Mouse (Mus musculus): ENCODE measurements around the gene Shroom1.

The Shroom1 gene

DNA sequence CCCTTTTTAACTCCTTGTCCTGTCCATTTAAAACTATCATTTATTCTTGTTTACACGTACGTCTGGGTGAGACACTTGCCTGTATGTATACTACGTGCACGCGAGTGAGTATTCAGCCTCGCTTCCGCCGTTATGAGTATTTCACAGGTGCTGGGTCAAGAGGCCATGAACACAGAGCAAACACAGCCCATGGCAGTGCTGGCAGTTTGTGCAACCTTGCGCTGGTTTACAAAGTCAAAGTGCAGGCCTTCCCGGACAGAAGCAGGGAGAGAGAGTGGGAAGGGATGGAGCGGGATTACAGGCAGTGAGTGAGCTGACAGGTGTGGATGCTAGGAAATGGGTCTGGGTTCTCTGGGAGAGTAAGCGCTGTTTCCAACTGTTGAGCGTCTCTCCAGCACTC is 10.8 kb upstream of the Shroom1 start:
- in situ Hi-C loops (cut with MboI), result no loop called here

DNA sequence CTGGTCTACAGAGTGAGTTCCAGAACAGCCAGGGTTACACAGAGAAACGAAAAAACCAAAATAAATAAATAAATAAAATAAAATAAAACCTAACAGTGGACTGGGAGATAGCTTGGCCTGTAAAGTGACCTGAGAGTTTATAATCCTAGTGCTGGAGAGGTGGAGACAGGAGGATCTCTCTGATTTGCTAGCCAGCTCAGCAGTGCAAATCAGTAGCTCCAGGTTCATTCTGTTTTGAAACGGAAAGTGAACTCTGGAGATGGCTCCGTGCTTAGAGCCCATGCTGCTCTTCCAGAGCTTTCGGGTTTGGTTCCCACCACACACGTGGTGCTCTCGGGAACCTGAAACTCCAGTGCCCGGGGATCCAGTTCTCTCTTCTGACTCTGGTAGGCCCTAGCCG is 9.0 kb upstream of the Shroom1 start:
- in situ Hi-C loops (cut with MboI), result no loop called here

DNA sequence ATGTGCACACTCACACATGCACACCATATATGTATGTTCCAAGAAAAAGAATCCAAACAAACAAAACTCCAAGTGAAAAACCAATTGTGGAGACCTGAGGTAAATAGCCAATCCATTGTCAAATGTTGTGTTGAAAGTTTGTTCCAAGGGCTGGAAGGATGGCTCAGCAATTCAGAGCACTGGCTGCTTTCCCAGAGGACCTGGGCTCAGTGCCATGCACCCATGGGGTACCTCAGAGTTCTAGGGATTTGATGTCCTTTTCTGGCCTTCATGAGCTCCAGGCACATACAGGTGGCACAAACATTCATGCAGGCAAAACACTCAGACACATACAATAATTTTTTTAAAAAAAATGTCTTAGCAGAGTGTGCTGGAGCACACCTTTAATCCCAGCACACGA is 8.5 kb upstream of the Shroom1 start:
- in situ Hi-C loops (cut with MboI), result no loop called here

DNA sequence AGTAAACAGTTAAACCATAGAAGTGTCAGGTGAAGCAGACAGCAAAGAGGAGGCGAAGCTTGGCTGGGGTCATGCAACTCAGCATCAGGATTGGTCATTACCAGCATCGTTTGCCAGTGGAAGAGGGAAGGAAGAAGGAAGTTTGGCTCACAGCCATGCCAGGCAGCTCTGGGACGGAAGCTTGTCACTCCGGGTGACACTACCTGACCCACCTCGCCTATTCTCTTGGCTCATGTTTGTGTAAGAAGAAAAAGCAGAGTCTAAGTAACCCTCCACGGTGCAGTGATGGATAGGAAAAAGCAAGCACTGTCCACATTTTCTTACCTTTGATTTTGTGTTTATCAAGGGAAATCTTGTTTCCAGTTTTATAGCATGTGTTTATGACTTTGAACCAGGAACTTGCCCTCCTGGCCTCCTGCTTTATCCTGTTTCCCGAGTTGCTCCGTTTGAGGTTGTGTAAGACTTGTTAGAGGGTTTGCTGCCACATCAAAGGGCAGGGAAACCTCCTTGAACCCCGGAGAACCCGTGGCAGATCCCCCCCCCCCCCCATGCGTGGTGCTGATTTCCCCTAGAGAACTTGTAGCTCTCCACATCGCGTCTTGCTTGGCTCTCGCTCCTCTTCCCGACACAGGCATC is 6.8 kb upstream of the Shroom1 start:
- in situ Hi-C loops (cut with MboI), result no loop called here

DNA sequence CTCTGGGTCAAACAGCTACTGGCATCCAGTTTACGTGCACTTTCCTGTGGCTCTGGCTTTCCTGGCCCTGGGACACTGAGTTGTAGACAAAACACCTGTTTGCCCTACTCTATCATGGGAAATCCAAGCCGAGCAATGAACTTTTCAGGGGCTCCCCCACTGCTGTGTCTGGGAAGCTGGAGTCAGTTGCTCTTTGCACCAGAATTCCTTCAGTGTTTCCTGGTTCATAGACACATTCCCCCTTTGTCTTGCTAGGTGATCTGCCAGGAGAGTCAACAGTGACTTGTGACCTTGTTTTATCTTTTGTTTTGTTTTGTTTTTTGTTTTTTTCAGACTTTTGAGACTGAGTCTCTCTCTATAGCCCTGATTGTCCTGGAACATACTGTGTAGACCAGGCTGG is 5.6 kb upstream of the Shroom1 start:
- in situ Hi-C loops (cut with MboI), result no loop called here

DNA sequence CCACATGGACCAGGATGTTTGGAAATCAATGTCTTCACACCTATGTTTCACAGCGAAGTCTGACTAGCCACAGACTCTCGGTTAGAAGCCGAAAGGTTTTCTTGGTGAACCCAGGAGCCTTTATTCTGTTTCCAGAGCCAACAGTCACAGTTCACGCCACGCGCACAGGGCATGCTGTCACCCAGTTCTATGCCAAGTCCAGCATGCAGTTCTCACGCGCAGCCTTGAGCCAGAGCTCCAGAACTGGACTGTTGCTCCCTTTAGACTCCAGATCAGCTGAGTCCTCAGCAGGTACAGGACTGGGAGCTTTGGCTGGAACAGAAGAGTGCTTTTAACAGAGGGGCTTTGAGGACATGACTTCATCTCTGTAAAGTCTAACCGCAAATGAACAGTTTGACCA is 4.6 kb upstream of the Shroom1 start:
- in situ Hi-C loops (cut with MboI), result no loop called here

DNA sequence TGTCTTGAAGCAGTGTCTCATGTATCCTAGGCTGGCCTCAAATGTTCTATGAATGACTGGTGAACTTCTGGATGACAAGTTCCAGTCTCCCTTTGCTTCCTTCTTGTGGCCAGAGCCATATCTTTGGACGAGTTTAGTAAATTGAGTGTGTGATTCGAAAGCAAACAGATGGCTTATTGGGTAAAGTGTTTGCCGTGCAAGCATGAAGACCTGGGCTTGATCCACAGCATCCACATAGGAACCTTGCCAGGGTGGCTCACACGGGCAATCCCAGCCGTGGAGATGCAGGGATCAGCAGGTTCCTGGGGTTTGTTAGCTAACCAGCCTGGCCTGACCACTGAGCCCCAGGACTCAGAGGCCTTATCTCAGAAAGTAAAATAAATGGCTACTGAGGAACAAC is 4.0 kb upstream of the Shroom1 start:
- in situ Hi-C loops (cut with MboI), result no loop called here

DNA sequence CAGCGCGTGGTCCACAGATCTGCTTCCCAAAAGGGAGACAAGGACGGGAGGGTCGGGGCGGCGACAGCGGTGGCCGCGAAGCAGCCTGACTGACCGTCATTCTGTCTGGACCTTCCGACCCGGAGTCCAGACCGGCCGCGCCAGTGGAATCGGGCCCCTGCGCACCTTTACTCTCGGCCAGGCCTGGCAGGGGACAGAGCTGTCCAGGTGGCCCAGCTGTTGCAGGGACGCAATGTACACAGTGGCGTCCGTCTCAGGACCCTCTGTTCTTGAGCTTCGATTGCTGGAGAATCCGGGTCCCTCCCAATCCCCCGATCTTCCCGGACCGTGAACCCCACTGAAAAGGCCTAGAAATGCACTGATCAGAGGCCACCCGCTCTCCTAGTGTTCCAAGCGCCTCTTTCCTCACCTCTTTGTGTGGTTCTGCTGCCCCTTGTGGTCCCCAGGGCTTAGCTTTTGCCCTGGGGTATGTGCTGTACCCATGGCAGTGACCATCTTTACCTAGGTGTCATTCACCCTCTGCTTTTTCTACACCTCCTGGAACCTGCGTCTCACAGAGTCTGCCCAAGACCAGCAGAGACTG is 458 bp downstream of the Shroom1 start:
- in situ Hi-C loops (cut with MboI), result no loop called here

DNA sequence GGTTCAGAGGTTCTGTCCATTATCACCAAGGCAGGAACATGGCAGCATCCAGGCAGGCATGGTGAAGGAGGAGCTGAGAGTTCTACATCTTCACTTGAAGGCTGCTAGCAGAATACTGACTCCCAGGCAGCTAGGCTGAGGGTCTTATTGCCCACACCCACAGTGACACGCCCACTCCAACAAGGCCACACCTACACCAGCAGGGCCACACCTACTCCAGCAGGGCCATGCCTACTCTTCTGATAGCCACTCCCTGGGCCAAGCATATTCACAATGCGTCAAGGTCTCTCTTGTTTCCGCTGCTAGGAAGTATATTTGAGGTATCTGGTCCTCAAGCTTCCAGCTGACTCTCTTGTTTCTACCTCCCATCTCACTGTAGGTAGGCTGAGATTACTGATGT is 2.0 kb downstream of the Shroom1 start:
- in situ Hi-C loops (cut with MboI), result no loop called here

DNA sequence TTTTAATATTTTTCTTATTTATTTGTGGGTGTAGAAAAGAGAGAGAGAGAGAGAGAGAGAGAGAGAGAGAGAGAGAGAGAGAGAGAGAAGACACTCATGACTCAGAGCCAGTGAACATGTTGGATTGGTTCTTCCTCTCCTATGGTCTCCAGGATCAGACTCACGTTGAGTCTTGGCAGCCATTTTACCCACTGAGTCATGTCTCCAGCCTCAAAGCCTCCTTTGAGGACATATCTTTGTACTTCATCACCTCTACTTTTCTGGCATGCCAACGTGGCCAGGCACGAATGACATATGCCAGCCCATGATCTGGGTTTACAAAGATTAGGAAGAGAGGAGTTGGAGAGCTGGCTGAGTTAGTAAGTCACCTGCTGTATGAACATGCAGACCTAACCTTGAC is 3.2 kb downstream of the Shroom1 start:
- in situ Hi-C loops (cut with MboI), result no loop called here

DNA sequence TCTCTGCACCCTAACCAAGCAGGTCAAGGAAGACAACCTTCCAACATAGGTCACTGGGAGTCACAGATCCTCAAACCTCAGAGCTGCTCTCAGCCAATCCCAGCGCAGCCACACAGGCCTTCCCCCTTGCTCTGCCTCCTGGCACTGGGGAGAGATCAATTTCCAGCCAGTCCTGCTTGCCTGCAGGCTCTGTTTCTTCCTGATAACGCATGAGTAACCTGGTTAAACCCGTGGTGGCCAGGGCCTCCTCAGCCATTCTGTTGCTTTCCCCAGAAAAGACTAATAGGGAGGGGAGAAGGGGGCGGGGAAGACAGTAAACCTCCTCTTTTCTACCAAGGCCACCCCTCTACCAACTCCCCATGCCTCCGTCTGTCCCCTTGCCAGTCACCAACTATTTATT is 4.7 kb downstream of the Shroom1 start:
- in situ Hi-C loops (cut with MboI), result no loop called here

DNA sequence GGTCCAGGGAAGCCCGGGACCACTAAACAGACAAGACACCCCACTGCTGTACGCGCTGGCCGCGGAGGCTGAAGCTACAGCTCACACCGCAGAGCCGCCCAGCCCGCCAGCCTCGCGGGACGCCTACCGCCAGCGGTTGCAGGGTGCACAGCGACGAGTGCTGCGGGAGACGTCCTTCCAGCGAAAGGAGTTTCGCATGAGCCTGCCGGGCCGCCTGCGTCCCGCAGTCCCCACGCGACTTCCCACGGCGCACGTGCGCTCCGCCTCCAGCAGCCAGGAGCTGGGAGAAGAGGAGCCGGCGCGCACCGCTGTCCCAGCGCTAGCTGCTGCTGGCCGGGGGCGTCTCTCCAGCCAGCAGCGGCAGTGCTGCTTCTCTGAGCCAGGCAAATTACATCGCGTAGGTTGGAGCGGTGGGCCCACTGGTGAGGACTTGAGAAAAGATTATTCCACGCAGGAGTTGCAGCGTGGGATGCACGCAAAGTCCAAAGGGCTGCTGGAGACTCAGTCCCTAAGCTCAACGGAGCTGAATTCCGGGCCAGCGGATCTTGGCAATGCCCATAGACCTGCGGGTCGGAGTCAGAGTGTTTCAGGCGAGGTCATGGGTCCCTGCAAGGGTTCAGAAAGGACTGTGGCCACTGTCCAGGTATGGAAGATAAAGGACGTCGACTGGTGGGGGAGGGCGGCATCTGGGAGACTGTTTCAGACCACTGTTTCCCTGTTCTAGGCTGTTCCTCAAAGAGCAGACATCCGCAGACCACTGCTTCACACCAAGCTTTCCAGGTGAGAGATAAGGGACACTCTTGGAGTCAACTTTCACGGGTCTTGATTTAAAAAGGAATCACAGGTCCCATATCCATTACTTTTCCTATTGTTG is 6.8 kb downstream of the Shroom1 start:
- in situ Hi-C loops (cut with MboI), result no loop called here

DNA sequence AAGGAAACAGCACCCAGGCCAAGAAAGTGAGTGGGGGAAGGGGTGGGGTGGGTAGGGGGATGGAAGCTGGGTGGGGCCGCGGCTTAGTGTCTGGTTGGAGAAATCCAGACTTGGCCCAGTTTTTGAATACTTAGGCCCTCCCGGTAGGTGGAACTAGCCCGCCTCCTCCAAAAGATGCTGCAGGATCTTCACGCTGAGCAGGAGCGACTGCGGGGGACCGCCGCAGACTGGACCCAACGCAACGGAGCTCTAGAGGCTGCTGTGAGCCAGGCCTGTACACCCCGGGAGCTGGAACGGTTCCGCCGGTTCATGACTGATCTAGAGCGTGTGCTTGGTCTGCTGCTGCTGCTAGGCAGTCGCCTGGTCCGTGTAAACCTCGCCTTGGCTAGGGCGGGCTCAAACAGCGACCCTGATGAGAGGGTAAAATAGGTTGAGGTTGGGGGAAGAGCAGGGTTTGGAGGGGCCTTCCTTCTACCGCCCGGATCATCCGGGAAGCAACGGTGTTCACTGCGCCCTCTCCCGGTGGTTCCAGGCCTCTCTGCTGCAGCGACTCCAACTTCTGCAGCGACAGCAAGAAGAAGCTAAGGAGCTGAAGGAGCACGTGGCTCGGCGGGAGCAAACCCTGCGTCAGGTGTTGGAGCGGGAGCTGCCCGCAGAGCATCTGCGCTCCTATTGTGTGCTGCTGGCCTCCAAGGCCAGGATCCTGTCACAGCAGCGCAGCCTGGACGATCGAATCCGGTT is 9.4 kb downstream of the Shroom1 start:
- in situ Hi-C loops (cut with MboI), result no loop called here

DNA sequence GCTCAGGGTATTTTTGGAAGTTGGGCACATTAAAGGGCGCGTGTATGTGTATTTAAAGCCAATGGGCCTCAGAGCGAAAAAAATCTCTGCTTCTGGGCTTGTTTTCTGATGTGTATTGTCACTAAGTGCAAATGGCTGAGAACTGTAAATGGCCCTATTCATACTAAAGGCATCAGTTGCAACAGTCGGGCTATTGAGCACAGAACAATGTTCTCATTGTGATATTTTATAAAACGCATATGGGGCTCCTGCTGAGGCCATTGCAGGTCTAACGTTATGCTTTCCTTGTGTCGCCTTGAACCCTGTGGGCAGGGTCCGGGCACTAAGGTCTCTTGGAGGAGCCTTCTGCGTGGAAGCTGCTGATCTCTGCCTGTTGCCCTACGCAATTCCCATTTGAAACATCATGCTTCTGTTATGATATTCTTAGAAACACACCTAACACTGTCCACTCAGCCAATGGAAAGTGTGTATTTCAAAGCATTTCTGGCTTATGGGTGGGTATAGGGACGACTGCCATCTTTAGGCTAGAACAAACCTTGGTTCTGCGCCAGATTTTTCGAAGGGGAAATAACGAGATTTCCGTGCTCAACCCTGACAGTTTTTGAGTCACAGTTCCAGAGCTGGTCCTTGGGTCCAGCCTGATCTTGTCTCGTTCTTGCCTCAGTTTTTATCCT is 12.4 kb downstream of the Shroom1 start:
- in situ Hi-C loops (cut with MboI), result no loop called here

DNA sequence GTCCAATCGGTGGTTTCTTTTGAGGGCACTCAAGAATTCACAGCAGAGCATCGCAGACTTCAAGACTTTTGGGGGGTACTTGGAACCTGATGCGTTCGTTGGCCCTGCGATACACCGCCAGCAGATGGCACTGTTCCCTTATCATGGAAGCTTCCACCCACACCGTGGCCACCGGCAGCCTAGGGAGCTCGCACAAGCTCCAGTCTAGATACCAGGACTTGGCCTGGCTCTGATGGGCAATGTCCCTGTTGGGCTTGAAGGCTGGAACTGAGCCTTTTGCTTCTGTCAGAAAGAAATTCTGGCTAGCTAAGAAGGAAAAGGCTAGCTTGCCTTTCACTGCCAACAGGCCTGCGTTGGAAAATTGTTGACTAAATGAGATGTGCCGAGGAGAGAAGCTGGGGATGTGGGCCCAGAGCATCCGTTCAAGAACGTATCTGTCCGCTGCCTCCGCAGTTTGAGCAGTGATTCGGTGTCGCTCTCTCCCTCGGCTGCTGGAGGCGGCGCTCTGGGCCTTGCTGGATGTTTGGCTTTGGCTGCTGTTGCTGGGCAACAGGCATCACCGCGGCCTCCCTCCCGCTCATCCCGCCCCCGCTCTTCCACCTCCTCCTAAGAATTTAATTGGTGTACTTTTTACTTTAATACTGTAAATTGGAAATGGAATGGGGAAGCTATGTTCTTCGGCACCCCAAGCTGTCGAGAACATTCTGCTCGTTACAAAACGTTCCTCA is 13.1 kb downstream of the Shroom1 start, which contains the start of gene Gm9837:
TSS of gene Gm9837 (minus strand) at position 512 of the 728 bp plus-strand sequence.
- in situ Hi-C loops (cut with MboI), result no loop called here

DNA sequence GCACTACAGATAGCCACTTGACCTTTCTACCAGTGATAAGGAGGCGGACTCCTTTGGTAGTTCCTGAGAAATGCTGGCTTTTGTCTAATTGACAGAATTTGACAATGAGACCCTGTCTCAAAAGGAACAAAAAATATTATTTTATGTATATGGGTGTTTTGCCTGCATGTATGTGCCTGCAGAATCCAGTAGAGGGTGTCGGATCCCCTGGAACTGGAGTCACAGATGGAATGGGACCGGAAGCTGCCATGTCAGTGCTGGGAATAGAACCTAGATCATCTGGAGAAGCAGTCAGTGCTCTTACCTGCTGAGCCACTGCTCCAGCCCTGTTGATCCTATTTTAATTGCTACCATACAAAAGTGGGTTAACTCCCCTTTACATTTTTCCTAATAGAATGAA is 15.7 kb downstream of the Shroom1 start:
- in situ Hi-C loops (cut with MboI), result no loop called here

DNA sequence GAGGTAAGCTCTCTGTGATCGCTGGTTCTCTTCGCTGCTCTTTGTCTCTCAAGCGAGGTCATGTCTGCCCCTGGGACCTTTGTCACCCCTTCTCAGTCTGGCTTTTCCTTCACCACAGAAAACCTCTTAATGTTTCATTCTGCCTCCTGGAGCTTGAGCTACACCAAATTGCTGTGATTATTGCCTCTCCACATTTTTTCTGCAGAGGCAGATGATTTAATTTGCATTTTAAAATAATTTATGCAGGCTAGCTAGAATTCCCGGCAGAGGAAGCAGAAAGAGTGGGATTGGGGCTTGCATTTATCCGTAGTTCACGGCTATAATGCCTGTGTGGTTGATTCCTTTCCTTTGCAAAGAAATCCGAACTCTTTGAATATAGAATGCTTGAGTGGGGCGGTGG is 18.6 kb downstream of the Shroom1 start:
- in situ Hi-C loops (cut with MboI), result no loop called here

DNA sequence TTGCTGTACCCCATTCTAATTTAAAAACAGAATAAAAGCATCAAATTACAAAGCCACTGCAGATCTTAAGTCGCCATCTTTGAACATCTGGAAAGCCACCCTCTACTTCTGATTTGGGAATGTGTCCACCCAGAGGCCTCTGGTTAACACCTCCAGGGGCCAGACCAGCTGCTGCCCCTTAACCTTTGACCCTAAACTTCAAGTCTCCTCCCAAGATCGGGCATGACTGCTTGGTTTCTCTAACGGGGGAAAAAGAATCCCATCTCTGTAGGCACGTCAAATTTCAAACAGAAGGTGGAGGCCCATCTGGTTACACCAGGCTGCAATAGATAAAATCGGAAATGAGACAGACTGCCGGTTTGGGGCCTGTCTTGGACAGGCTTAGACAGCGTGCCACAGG is 20.8 kb downstream of the Shroom1 start:
- in situ Hi-C loops (cut with MboI), result no loop called here

DNA sequence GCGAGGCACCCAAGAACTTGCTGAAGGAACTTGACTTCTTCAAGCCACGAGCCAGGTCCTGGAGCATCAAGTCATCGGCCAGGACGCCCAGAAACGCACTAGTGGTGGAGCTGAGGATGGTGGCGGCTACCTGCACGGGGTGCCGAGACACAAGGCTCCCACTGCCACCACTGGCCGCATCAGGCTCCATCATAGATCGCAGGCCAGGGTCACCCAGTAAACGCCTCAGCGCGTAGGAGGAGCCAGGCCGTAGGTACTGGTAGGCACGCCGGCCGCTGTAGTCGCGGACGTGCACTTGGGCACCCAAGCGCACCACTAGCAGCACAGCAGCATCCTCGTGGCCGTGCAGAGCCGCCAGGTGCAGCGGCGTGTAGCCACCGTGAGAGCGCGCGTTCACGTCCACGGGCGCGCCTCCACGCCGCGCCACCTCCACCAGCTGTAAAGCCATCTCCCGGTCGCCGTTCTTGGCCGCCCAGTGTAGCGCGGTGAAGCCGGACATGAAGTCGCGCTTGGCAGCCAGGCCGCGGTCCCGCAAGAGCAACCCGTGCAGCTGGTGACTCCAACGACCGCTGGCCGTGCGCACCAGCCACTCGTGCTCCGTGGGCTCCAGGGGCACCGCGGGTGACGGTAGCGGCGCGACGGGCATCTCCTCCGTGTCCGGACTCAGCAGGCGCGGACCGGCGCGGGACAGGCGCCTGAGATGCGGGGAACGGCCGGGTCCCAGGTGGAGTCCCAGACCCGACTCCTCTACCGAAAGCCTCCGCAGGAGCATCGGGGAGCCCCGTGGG is 21.6 kb downstream of the Shroom1 start:
- in situ Hi-C loops (cut with MboI), result no loop called here

DNA sequence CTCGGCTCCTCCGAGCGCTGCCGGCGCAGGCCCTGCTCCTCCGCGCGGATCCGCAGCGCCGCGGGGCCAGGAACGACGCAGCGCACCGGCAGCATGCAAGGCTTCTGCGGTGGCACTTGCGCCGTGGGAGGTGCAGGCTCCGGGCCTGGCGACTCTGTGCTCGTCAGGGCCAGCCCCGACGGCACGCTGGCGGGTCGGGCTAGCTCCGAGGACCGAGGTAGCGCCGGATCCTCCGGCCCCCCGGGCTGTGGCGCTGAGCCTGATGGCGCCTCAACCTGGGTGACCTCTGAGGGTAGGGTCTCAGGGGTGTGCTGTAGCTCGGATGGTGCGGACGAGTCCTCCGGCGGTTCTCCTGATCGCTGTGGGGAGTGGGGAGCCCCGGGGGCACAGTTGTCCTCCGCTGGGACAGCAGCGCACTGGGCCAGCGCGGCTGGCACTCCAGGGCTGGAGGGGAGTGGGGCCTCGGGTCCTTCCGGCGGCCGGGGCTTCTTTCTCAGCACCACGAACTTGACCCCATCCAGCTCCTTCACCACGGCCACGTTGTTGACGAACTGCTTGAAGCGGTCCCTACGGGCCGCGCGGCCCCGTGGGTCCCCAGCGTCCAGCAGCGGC is 22.3 kb downstream of the Shroom1 start:
- in situ Hi-C loops (cut with MboI), result no loop called here
